Mouse (Mus musculus) ES-E14 (cell line): ENCODE data around the gene Ptprk.

Experiments
- CHD2 ChIP-seq: IDR thresholded peaks from 2 replicates; pipeline ENCODE4 v1.6.1; 2014; ENCODE audit warnings: mild to moderate bottlenecking, low read depth, low read length, inconsistent platforms
- HCFC1 ChIP-seq: IDR thresholded peaks from 2 replicates; pipeline ENCODE4 v1.6.1; 2012; ENCODE audit warnings: low read length, inconsistent platforms, borderline replicate concordance; ENCODE audit not compliant: insufficient read depth
- MAFK ChIP-seq: IDR thresholded peaks from 2 replicates; pipeline ENCODE4 v1.6.1; 2014; ENCODE audit warnings: mild to moderate bottlenecking, low read depth, low read length, inconsistent platforms; ENCODE audit not compliant: insufficient read depth
- ZC3H11A ChIP-seq: IDR thresholded peaks from 2 replicates; pipeline ENCODE4 v1.6.1; 2012; ENCODE audit warnings: low read depth, mild to moderate bottlenecking, inconsistent platforms, low read length, borderline replicate concordance
- ZNF384 ChIP-seq: IDR thresholded peaks from 2 replicates; pipeline ENCODE4 v1.6.1; 2012; ENCODE audit warnings: low read depth, low read length, inconsistent platforms

- TF ChIP-seq CHD2 (no peak), HCFC1 (no peak), MAFK (no peak), ZNF384 (no peak), ZC3H11A (no peak)
These were observed 385.3 kb downstream of the Ptprk start for GRCm38 (mm10) chr10:28459963-28460362.
